In genomic region chr10:80548428-80549006, GRCm38 (mm10) we compare ENCODE assay signal across 9 mouse cellular contexts. TPM values are rescaled to one million over a fixed set of nuclear protein-coding genes. Genes with fewer than 3 reads are reported as not detected.
DNase-seq lines count a peak whose midpoint lies in the region; ATAC-seq and TF ChIP-seq lines count a peak whose summit lies in the region.
"Had no signal": no experiment of that assay in that cellular context is flagged by ENCODE, and none has a peak within 500 bp of the region (broad histone marks: within the 10 kb centered on the region; RNA-seq: fewer than 3 reads in every experiment).

No protein-coding gene starts in this region.

- ATAC-seq in forebrain, embryonic 14.5 days, result peak; percentile 78
- peak; percentile 32; the same call in 1 of the 2 replicates for ATAC-seq in hindbrain, embryonic 15.5 days (ENCODE audit: low FRiP score, low read depth)
- ATAC-seq in liver, postnatal 0 days, result peak; percentile 40
- ATAC-seq in neural tube, embryonic 14.5 days (ENCODE audit: low read depth), result peak; percentile 59; the same call in 1 of the 2 replicates

- H3K4me1 ChIP-seq in forebrain, embryonic 14.5 days (ENCODE audit: control insufficient read depth, insufficient read depth, low read length), result no peaks in the 10 kb centered on the region
- 0 out of 2 replicates have a peak, but pooled peaks cover 3% of the 10 kb centered on the region for H3K4me1 ChIP-seq in hindbrain, embryonic 15.5 days (replicated peaks)
- H3K4me1 ChIP-seq in liver, postnatal 0 days (ENCODE audit: insufficient read depth), result peaks cover 14% of the 10 kb centered on the region
- no peaks in the 10 kb centered on the region for H3K4me1 ChIP-seq in neural tube, embryonic 14.5 days (ENCODE audit: control insufficient read depth, insufficient read depth, low read length)
- H3K4me1 ChIP-seq: stomach, embryonic 15.5 days had no signal

- no peak overlapping the region for H3K27ac ChIP-seq in forebrain, embryonic 14.5 days (ENCODE audit: low read depth, low read length)
- H3K27ac ChIP-seq in hindbrain, embryonic 15.5 days (replicated peaks), result no peak overlapping the region
- H3K27ac ChIP-seq in liver, postnatal 0 days (ENCODE audit: low read depth), result no peak overlapping the region
- no peak overlapping the region for H3K27ac ChIP-seq in neural tube, embryonic 14.5 days (ENCODE audit: low read depth, low read length)
- H3K27ac ChIP-seq: stomach, embryonic 15.5 days had no signal

- no peak overlapping the region for H3K4me2 ChIP-seq in forebrain, embryonic 14.5 days (ENCODE audit: low read length)
- H3K4me2 ChIP-seq in hindbrain, embryonic 15.5 days, result no peak overlapping the region
- no peak overlapping the region for H3K4me2 ChIP-seq in liver, postnatal 0 days (ENCODE audit: low read depth, low read length)
- H3K4me2 ChIP-seq in neural tube, embryonic 14.5 days (ENCODE audit: low read depth, low read length), result no peak overlapping the region
- H3K4me2 ChIP-seq: stomach, embryonic 15.5 days had no signal

- peaks cover 69% of the 10 kb centered on the region for H3K36me3 ChIP-seq in forebrain, embryonic 14.5 days (ENCODE audit: control insufficient read depth, insufficient read depth, low read length)
- H3K36me3 ChIP-seq in hindbrain, embryonic 15.5 days, result peaks cover 46% of the 10 kb centered on the region
- peaks cover 70% of the 10 kb centered on the region for H3K36me3 ChIP-seq in liver, postnatal 0 days (replicated peaks; ENCODE audit: insufficient read depth, low read length)
- H3K36me3 ChIP-seq in neural tube, embryonic 14.5 days (ENCODE audit: control insufficient read depth, insufficient read depth, low read length), result peaks cover 53% of the 10 kb centered on the region

- TF ChIP-seq EP300 in liver, postnatal 0 days (IDR thresholded peaks at IDR 0.05; ENCODE audit: low read depth), result no peak

- H3K4me3 ChIP-seq in forebrain, embryonic 14.5 days (ENCODE audit: low read depth, low read length), result no peak overlapping the region
- H3K4me3 ChIP-seq in hindbrain, embryonic 15.5 days, result no peak overlapping the region
- H3K4me3 ChIP-seq in liver, postnatal 0 days (ENCODE audit: low read depth, low read length), result no peak overlapping the region
- no peak overlapping the region for H3K4me3 ChIP-seq in neural tube, embryonic 14.5 days (ENCODE audit: low read depth, low read length)
- H3K4me3 ChIP-seq: stomach, embryonic 15.5 days had no signal

- no peak overlapping the region for H3K9ac ChIP-seq in forebrain, embryonic 14.5 days (ENCODE audit: low read length)
- H3K9ac ChIP-seq in hindbrain, embryonic 15.5 days, result no peak overlapping the region
- no peak overlapping the region for H3K9ac ChIP-seq in liver, postnatal 0 days (replicated peaks)
- no peak overlapping the region for H3K9ac ChIP-seq in neural tube, embryonic 14.5 days (replicated peaks; ENCODE audit: low read depth, low read length)
- H3K9ac ChIP-seq: stomach, embryonic 15.5 days had no signal

- peak; percentile 92 for TF ChIP-seq CTCF in liver, postnatal 0 days (IDR thresholded peaks at IDR 0.05; ENCODE audit: low read depth)

- H3K27me3 ChIP-seq in forebrain, embryonic 14.5 days (replicated peaks; ENCODE audit: control insufficient read depth, insufficient read depth, low read length), result no peaks in the 10 kb centered on the region
- H3K27me3 ChIP-seq in hindbrain, embryonic 15.5 days, result no peaks in the 10 kb centered on the region
- no peaks in the 10 kb centered on the region for H3K27me3 ChIP-seq in liver, postnatal 0 days (ENCODE audit: insufficient read depth, low read length)
- H3K27me3 ChIP-seq in neural tube, embryonic 14.5 days (ENCODE audit: control insufficient read depth, insufficient read depth, low read length), result no peaks in the 10 kb centered on the region
- H3K27me3 ChIP-seq: stomach, embryonic 15.5 days had no signal

- no peaks in the 10 kb centered on the region for H3K9me3 ChIP-seq in forebrain, embryonic 14.5 days (replicated peaks; ENCODE audit: control insufficient read depth, low read length)
- no peaks in the 10 kb centered on the region for H3K9me3 ChIP-seq in hindbrain, embryonic 15.5 days
- H3K9me3 ChIP-seq in liver, postnatal 0 days (ENCODE audit: low read length), result no peaks in the 10 kb centered on the region
- no peaks in the 10 kb centered on the region for H3K9me3 ChIP-seq in neural tube, embryonic 14.5 days (ENCODE audit: control insufficient read depth, low read length)
- H3K9me3 ChIP-seq: stomach, embryonic 15.5 days had no signal

- 74% methylated on average over 10 of the region's 10 CpGs for WGBS in forebrain, embryonic 14.5 days
- 76% methylated on average over 10 of the region's 10 CpGs for WGBS in hindbrain, embryonic 15.5 days
- WGBS in liver, postnatal 0 days (ENCODE audit: insufficient replicate concordance), result 69% methylated on average over 10 of the region's 10 CpGs
- 76% methylated on average over 10 of the region's 10 CpGs for WGBS in neural tube, embryonic 14.5 days

- peak; percentile 76 for DNase-seq in right cerebral cortex, postnatal 4 days
- no peak for DNase-seq in right cerebral cortex, adult 18-20 months
- DNase-seq in cerebellum, adult 11-12 months, result peak; percentile 68
- DNase-seq in forebrain, embryonic 14.5 days (ENCODE audit: low spot score), result peak; percentile 68
- DNase-seq in liver, postnatal 0 days, result peak; percentile 80
- DNase-seq in T-cell, adult 2 months (ENCODE audit: low spot score), result no peak

RNA-seq across cellular contexts. Expression of gene Atp8b3, which starts 9.6 kb away (rescaled TPM):
- 0.30 and 0.33 TPM in 2 replicates for polyA plus RNA-seq in forebrain, embryonic 14.5 days (2014; fragmentation: Nextera tagmentation; extraction: Ambion mirVana)
- 1.2 and 1.5 TPM in 2 replicates for polyA plus RNA-seq in hindbrain, embryonic 15.5 days (2015; fragmentation: Nextera tagmentation; extraction: Ambion mirVana)
- polyA plus RNA-seq in liver, postnatal 0 days (2015; fragmentation: Nextera tagmentation; extraction: Ambion mirVana), result not detected in 2 replicates
- polyA plus RNA-seq in neural tube, embryonic 14.5 days (2014; fragmentation: Nextera tagmentation; extraction: Ambion mirVana), result 0.79 and 1.5 TPM in 2 replicates

RNA-seq across cellular contexts. Expression of gene Rexo1, which starts 12.8 kb away (rescaled TPM):
- polyA plus RNA-seq in forebrain, embryonic 14.5 days (2014; fragmentation: Nextera tagmentation; extraction: Ambion mirVana), result 22.3 and 28.8 TPM in 2 replicates
- 30.0 and 33.7 TPM in 2 replicates for polyA plus RNA-seq in hindbrain, embryonic 15.5 days (2015; fragmentation: Nextera tagmentation; extraction: Ambion mirVana)
- 7.4 and 8.1 TPM in 2 replicates for polyA plus RNA-seq in liver, postnatal 0 days (2015; fragmentation: Nextera tagmentation; extraction: Ambion mirVana)
- 30.6 and 30.7 TPM in 2 replicates for polyA plus RNA-seq in neural tube, embryonic 14.5 days (2014; fragmentation: Nextera tagmentation; extraction: Ambion mirVana)

RNA-seq across cellular contexts. Expression of gene Klf16, which starts 28.6 kb away (rescaled TPM):
- polyA plus RNA-seq in forebrain, embryonic 14.5 days (2014; fragmentation: Nextera tagmentation; extraction: Ambion mirVana), result 6.2 and 6.6 TPM in 2 replicates
- 6.3 and 6.7 TPM in 2 replicates for polyA plus RNA-seq in hindbrain, embryonic 15.5 days (2015; fragmentation: Nextera tagmentation; extraction: Ambion mirVana)
- 6.1 and 6.5 TPM in 2 replicates for polyA plus RNA-seq in liver, postnatal 0 days (2015; fragmentation: Nextera tagmentation; extraction: Ambion mirVana)
- polyA plus RNA-seq in neural tube, embryonic 14.5 days (2014; fragmentation: Nextera tagmentation; extraction: Ambion mirVana), result 3.5 and 4.8 TPM in 2 replicates

RNA-seq across cellular contexts. Expression of gene Abhd17a, which starts 41.6 kb away (rescaled TPM):
- polyA plus RNA-seq in forebrain, embryonic 14.5 days (2014; fragmentation: Nextera tagmentation; extraction: Ambion mirVana), result 118 and 126 TPM in 2 replicates
- 134 and 159 TPM in 2 replicates for polyA plus RNA-seq in hindbrain, embryonic 15.5 days (2015; fragmentation: Nextera tagmentation; extraction: Ambion mirVana)
- polyA plus RNA-seq in liver, postnatal 0 days (2015; fragmentation: Nextera tagmentation; extraction: Ambion mirVana), result 50.2 and 59.3 TPM in 2 replicates
- polyA plus RNA-seq in neural tube, embryonic 14.5 days (2014; fragmentation: Nextera tagmentation; extraction: Ambion mirVana), result 144 and 155 TPM in 2 replicates

RNA-seq across cellular contexts. Expression of gene Onecut3, which starts 53.9 kb away (rescaled TPM):
- 0.28 and 0.34 TPM in 2 replicates for polyA plus RNA-seq in forebrain, embryonic 14.5 days (2014; fragmentation: Nextera tagmentation; extraction: Ambion mirVana)
- polyA plus RNA-seq in hindbrain, embryonic 15.5 days (2015; fragmentation: Nextera tagmentation; extraction: Ambion mirVana), result 1.6 and 1.7 TPM in 2 replicates
- polyA plus RNA-seq in liver, postnatal 0 days (2015; fragmentation: Nextera tagmentation; extraction: Ambion mirVana), result not detected in 2 replicates
- 1.4 and 1.5 TPM in 2 replicates for polyA plus RNA-seq in neural tube, embryonic 14.5 days (2014; fragmentation: Nextera tagmentation; extraction: Ambion mirVana)

Comparison
In these comparisons a context has a peak if more than half of its experiments do, and no peak if none do; other contexts are left out.
1. DNase-seq: peak in right cerebral cortex, postnatal 4 days (single experiment), cerebellum, adult 11-12 months (single experiment), forebrain, embryonic 14.5 days (single experiment) and liver, postnatal 0 days (single experiment); none in right cerebral cortex, adult 18-20 months (single experiment) and T-cell, adult 2 months (single experiment).
2. Peak in every context shown above with its lines, with median percentiles within 50 percentile points of each other: ATAC-seq.